Mouse (Mus musculus) lung, postnatal 0 days (tissue): ENCODE measurements at regions not wholly inside any gene's neighbourhood (a gene's known extent, or its start where the extent isn't known, plus 50 kb on each side); places are given as distances from the start of the nearest gene placed in this dataset.

Experiments
- ATAC-seq: fragments of 200-750 bp; cut with Nextera tagmentation; 2 replicates; pipeline ENCODE4 v1.8.0; 2017; ENCODE audit warnings: moderate library complexity
- DNase-seq: peaks from one replicate; pipeline ENCODE4 v3.0.0-alpha.2; 2016; ENCODE audit warnings: low spot score
- H3K27ac ChIP-seq: fragments of 300-500 bp; sonication (generic); 2 replicates; pipeline ENCODE4 v1.5.1; 2014; ENCODE audit warnings: antibody characterized with exemption, mild to moderate bottlenecking, low read length, mixed read lengths
- H3K27me3 ChIP-seq: fragments of 300-500 bp; sonication (generic); replicated peaks from 2 replicates; pipeline ENCODE4 v1.6.1; 2014; ENCODE audit warnings: low read length, mixed read lengths; ENCODE audit not compliant: insufficient read depth
- H3K36me3 ChIP-seq: fragments of 300-500 bp; sonication (generic); 2 replicates; pipeline ENCODE4 v1.6.1; 2014; ENCODE audit warnings: low read length, mixed read lengths; ENCODE audit not compliant: insufficient read depth
- H3K4me1 ChIP-seq: fragments of 300-500 bp; sonication (generic); 2 replicates; pipeline ENCODE4 v1.6.1; 2014; ENCODE audit warnings: antibody characterized with exemption, low read depth, low read length, mixed read lengths; ENCODE audit not compliant: insufficient read depth
- H3K4me2 ChIP-seq: fragments of 300-500 bp; sonication (generic); replicated peaks from 2 replicates; pipeline ENCODE4 v1.6.1; 2014; ENCODE audit warnings: low read depth, mild to moderate bottlenecking, low read length, moderate library complexity, mixed read lengths
- H3K4me3 ChIP-seq: fragments of 300-500 bp; sonication (generic); 2 replicates; pipeline ENCODE4 v1.5.1; 2014; ENCODE audit warnings: low read depth, low read length
- H3K9ac ChIP-seq: fragments of 300-500 bp; sonication (generic); replicated peaks from 2 replicates; pipeline ENCODE4 v1.6.1; 2014; ENCODE audit warnings: low read depth, mild to moderate bottlenecking
- H3K9me3 ChIP-seq: fragments of 300-500 bp; sonication (generic); 2 replicates; pipeline ENCODE4 v1.6.1; 2016; ENCODE audit warnings: low read length, mixed read lengths
- CTCF ChIP-seq: IDR thresholded peaks from 2 replicates; pipeline ENCODE4 v1.5.1; 2016; ENCODE audit warnings: antibody characterized with exemption, mild to moderate bottlenecking
- EP300 ChIP-seq: IDR thresholded peaks from 2 replicates; pipeline ENCODE4 v1.6.1; 2016; ENCODE audit warnings: antibody characterized with exemption, mild to moderate bottlenecking, control low read depth
- WGBS: fragments of 180-500 bp; shearing (Covaris S2); extraction: QIAGEN DNeasy Blood & Tissue Kit; methylation state at CpG from one replicate; pipeline ENCODE4 v1.1.7; 2014; 5-methylcytosine and 5-hydroxymethylcytosine counted together

GRCm38 (mm10) chr11:56193426-56193825 is 152.6 kb upstream of the Nmur2 start:
- 57% methylated on average over 2 of the region's 2 CpGs for WGBS
- TF ChIP-seq CTCF (no peak), EP300 (no peak)
- H3K27me3 ChIP-seq, result no peaks in the 10 kb centered on the region
- DNase-seq (no peak), ATAC-seq (no peak)
- no peak overlapping the region for H3K4me2 ChIP-seq
- no peaks in the 10 kb centered on the region for H3K36me3 ChIP-seq
- no peaks in the 10 kb centered on the region for H3K4me1 ChIP-seq
- H3K4me3 ChIP-seq, result no peak overlapping the region
- no peak overlapping the region for H3K9ac ChIP-seq
- no peaks in the 10 kb centered on the region for H3K9me3 ChIP-seq
- no peak overlapping the region for H3K27ac ChIP-seq

GRCm38 (mm10) chr11:56173895-56174294 is 133.1 kb upstream of the Nmur2 start:
- Histone ChIP-seq H3K27me3 (no peaks in the 10 kb centered on the region), H3K4me2 (no peak overlapping the region), H3K9ac (no peak overlapping the region), H3K9me3 (no peaks in the 10 kb centered on the region), H3K4me3 (no peak overlapping the region), H3K4me1 (no peaks in the 10 kb centered on the region), H3K27ac (no peak overlapping the region), H3K36me3 (no peaks in the 10 kb centered on the region)
- WGBS, result 88% methylated on average over 1 of the region's 1 CpGs
- ATAC-seq (no peak), DNase-seq (no peak)
- TF ChIP-seq EP300 (no peak), CTCF (no peak)

DNA sequence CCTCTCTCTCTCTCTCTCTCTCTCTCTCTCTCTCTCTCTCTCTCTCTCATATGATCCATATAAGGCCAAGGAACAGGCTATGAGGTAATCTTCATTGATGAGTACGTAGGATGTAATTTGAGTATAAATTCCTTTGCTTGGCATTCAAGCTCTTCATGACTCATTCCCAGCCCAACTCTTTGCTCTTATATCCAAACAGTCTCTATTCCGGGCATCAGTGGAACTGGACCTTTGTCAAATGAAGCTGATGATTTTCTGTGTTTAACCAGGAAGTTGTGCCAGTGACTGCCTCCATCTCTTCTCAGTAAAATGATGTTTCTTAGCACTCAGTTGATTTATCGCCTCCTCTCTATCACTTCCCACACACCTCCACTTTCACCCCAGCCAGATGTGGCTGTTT is 132.4 kb upstream of the Nmur2 start:
- Histone ChIP-seq H3K9ac (no peak overlapping the region), H3K4me1 (no peaks in the 10 kb centered on the region), H3K4me3 (no peak overlapping the region), H3K4me2 (no peak overlapping the region), H3K27me3 (no peaks in the 10 kb centered on the region), H3K27ac (no peak overlapping the region), H3K9me3 (no peaks in the 10 kb centered on the region), H3K36me3 (no peaks in the 10 kb centered on the region)
- 61% methylated on average over 3 of the region's 3 CpGs for WGBS
- TF ChIP-seq CTCF (no peak), EP300 (no peak)
- no peak for DNase-seq
- ATAC-seq, result no peak

- 67% methylated on average over 9 of the region's 9 CpGs for WGBS
- ATAC-seq (no peak), DNase-seq (no peak)
- Histone ChIP-seq H3K4me1 (no peaks in the 10 kb centered on the region), H3K27ac (no peak overlapping the region), H3K36me3 (no peaks in the 10 kb centered on the region), H3K4me2 (no peak overlapping the region), H3K9ac (no peak overlapping the region), H3K27me3 (no peaks in the 10 kb centered on the region), H3K9me3 (no peaks in the 10 kb centered on the region), H3K4me3 (no peak overlapping the region)
- TF ChIP-seq CTCF (no peak), EP300 (no peak)
Observed at GRCm38 (mm10) chr11:56169576-56169975, 128.8 kb upstream of the Nmur2 start.

DNA sequence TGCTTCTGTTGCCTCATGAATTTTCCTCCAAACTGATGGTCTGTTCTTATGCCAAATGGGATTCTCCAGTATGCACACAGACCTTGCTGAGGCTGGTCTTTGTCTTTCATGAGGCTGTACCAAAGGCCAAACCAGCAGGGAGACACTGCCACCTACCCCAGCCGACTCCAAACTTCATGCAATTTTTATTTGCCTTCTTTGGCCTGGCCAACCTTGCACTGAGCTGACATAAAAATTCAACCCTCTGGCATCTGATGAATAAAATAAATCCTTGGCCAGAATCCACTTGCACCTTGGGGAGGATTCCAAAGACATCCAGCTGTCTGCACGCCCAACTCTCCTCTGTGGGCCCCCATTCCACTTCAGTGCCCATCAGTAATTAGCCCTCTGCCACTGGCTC is 126.0 kb upstream of the Nmur2 start:
- Histone ChIP-seq H3K27ac (no peak overlapping the region), H3K9ac (no peak overlapping the region), H3K36me3 (no peaks in the 10 kb centered on the region), H3K9me3 (no peaks in the 10 kb centered on the region), H3K4me2 (no peak overlapping the region), H3K4me3 (no peak overlapping the region), H3K27me3 (no peaks in the 10 kb centered on the region), H3K4me1 (no peaks in the 10 kb centered on the region)
- DNase-seq (no peak), ATAC-seq (no peak)
- TF ChIP-seq CTCF (no peak), EP300 (no peak)
- 62% methylated on average over 2 of the region's 2 CpGs for WGBS

- Histone ChIP-seq H3K36me3 (no peaks in the 10 kb centered on the region), H3K27ac (no peak overlapping the region), H3K9ac (no peak overlapping the region), H3K4me3 (no peak overlapping the region), H3K27me3 (no peaks in the 10 kb centered on the region), H3K4me2 (no peak overlapping the region), H3K4me1 (no peaks in the 10 kb centered on the region), H3K9me3 (no peaks in the 10 kb centered on the region)
- ATAC-seq (no peak), DNase-seq (no peak)
- WGBS, result 69% methylated on average over 5 of the region's 5 CpGs
- TF ChIP-seq CTCF, result no peak
- TF ChIP-seq EP300, result no peak
Observed at GRCm38 (mm10) chr11:56165759-56166158, 124.9 kb upstream of the Nmur2 start.

DNA sequence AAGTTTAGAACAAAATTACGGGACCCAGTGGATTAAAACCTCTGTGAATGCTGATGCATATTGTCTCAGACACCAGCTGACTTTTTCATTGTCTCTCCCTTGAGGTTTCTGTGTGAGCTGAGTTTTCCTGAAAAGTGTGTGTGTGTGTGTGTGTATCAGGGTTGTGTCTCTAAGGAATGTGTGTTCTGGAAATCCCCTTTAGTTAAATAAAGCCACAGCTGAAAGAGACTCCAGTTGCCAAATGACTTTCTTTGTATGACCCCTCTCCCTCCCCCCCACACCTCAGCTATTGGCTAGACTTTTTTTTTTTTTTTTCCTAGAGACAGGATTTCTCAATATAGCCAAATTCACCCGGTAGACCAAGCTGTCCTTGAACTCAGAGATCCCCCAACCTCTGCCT is 119.5 kb upstream of the Nmur2 start:
- H3K4me1 ChIP-seq, result no peaks in the 10 kb centered on the region
- H3K4me2 ChIP-seq, result no peak overlapping the region
- no peaks in the 10 kb centered on the region for H3K27me3 ChIP-seq
- WGBS, result 47% methylated on average over 2 of the region's 2 CpGs
- H3K9me3 ChIP-seq, result no peaks in the 10 kb centered on the region
- TF ChIP-seq EP300 (no peak), CTCF (no peak)
- no peak overlapping the region for H3K4me3 ChIP-seq
- H3K9ac ChIP-seq, result no peak overlapping the region
- H3K27ac ChIP-seq, result no peak overlapping the region
- H3K36me3 ChIP-seq, result no peaks in the 10 kb centered on the region
- DNase-seq (peak; percentile 16), ATAC-seq (no peak)
